Mouse (Mus musculus): Measurements from ENCODE around the gene Sugp2. TPM values are rescaled to one million over a fixed set of nuclear protein-coding genes. Genes with fewer than 3 reads are reported as not detected.
A peak's percentile ranks its signal among the peaks of the same experiment; 100 is the strongest.

The Sugp2 gene
- total RNA-seq, 2 experiments from 2014 or later = 40.2 to 44.7 TPM

DNA sequence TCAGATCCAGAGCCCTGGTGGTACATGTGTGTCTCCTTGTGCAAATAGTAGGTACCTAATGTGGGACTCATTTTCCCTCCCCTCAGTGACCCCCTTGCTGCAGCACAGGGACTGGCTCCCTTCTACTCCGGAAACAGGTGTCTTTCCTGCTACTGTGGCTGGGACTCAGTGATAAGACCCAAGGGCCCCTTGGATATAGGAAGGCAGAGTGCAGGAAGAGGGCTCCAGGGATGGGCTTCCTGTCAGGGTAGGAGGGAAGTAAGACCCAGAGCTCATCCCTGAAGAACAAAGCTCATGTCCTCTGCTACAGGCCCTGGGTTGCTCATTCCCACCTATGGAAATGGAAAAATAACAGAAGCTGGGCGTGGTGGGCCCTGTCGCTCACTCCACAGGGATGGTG lies 42.5 kb downstream of the Sugp2 start:
- intact Hi-C loops (cut with DNase I) = no loop called here
- peak; percentile 34 for DNase-seq

DNA sequence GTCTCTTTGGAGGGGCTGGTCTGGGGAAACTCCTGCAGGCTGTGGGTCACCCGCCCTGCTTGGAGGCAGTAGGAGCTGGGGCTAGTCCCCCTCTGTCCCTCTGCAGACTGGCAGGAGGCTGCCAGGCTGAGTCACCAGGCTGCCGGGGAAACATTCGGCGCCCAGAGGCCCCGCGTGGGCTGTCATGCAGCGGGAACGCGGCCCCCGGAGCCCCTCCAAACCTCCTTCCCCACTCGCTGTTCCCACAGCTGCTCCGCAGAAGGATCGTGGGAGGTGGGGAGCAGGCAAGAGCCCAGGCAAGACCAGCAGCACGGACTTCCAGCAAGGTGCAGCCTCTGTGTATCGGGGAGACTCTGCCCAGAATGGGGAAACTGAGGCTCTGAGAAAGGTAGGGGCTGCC lies 44.1 kb downstream of the Sugp2 start:
- no peak for DNase-seq
- intact Hi-C loops (cut with DNase I) = no loop called here

DNA sequence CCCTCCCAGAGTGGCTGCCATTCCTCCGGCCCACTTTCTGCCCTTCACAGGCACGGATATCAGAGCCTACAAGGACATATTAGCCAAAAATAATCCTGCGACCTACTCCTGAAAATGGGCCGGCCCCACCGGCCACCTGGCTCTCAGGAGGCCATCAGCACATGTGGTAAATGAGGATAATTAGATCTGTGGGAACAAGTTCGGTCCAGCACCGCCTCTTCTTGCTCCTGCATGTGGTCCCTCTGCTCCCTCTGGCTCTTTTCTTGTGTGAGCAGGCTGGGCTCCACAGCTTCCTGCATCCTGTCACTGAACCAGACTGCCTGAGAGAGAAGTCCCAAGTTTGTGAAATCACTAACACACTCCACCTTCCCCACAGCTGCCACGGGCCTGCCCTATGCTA lies 45.2 kb downstream of the Sugp2 start:
- no peak for DNase-seq
- intact Hi-C loops (cut with DNase I) = no loop called here

GRCm38 (mm10) chr8:70281001-70281400 lies 47.0 kb downstream of the Sugp2 start:
- DNase-seq = no peak
- intact Hi-C loops (cut with DNase I) = no loop called here

- DNase-seq = peak; percentile 95 to 96
- intact Hi-C loops (cut with DNase I) = no loop called here
These were observed 48.6 kb downstream of the Sugp2 start, which contains the start of gene Homer3 for GRCm38 (mm10) chr8:70282603-70283135. TSS of gene Homer3 (plus strand) at chr8:70282827.

- intact Hi-C loops (cut with DNase I) = no loop called here
- peak in 1 of 2 experiments; percentile 59 for DNase-seq
These were observed 49.4 kb downstream of the Sugp2 start for GRCm38 (mm10) chr8:70283136-70284077.

DNA sequence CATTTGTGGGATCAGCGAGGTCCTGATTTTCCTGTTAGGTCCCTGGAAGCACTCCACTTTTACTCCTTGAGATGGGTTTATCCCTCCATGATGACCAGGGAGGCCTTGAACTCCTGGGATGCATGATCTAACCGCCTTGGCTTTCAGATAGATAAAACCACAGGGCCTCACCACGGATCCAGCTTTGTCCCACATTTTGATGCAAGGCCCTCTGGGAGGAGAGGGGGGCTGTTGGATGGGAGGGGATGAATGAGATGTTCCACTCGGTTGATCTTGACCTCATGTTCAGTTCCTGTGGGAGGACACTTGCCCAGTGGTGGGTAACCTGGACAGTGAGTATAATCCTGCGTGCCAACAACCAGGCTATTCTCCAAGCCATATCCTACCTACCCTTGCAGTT lies 50.4 kb downstream of the Sugp2 start:
- DNase-seq = no peak

DNA sequence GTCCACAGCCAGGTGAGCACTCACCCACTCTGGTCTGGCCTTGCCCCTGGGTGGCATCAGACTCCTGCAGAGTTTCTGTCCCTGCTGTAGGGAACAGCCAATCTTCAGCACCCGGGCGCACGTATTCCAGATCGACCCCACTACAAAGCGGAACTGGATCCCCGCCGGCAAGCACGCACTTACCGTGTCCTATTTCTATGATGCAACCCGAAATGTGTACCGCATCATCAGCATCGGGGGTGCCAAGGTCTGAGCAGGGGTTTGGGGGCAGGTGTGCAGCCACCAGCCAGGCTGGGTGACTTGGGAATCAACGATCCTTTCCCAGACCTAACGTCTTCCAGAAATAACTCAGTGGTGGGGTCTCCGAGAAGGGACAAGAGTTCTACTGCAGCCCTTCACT lies 51.3 kb downstream of the Sugp2 start:
- DNase-seq = no peak
- intact Hi-C loops (cut with DNase I) = no loop called here

More for the DNA sequence above, 50.4 kb downstream of the Sugp2 start:
- intact Hi-C loops (cut with DNase I) = no loop called here

DNA sequence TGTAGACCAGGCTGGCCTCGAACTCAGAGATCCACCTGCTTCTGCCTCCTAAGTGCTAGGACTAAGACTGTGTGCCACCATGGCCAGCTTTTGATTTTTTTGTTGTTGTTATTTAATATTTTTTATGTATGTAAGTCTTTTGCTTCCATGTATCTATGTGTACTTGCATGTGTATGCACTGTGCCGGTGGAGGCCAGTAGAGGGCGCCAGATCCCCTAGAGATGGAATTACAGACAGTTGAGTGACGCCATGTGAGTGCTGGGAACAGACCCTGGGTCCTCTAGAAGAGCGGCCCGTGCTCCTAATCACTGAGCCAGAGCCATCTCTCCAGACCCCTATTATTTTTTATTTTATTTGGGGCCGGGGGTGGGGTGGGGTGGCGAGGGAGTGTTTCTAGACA lies 52.7 kb downstream of the Sugp2 start:
- no peak for DNase-seq
- intact Hi-C loops (cut with DNase I) = no loop called here

- DNase-seq = peak in 1 of 2 experiments; percentile 25
- intact Hi-C loops (cut with DNase I) = no loop called here
These were observed 60.0 kb downstream of the Sugp2 start for GRCm38 (mm10) chr8:70293988-70294405.

DNA sequence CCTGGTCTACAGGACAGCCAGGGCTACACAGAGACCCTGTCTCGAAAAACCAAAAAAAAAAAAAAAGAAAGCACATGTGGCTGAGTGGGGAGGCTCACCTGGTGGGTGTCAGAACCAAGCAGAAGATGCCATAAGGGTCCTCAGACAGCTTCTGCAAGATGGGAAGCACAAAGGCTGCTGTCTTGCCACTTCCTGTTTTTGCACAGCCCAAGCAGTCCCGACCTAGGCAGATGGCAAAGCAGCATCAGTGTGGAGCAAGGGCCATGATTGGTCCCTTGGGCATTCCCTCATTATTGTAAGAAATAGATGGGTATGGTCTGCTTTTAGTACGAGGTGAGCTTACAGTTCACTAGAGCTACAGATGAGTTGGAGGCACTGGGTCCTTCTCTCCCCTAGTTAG lies 66.9 kb downstream of the Sugp2 start:
- DNase-seq = no peak
- intact Hi-C loops (cut with DNase I) = no loop called here

GRCm38 (mm10) chr8:70302358-70302890 lies 68.4 kb downstream of the Sugp2 start, which contains the start of the genes Ddx49 and Cope:
TSS of gene Ddx49 (minus strand) at chr8:70302489.
TSS of gene Cope (plus strand) at chr8:70302518.
- intact Hi-C loops (cut with DNase I) = no loop called here
- DNase-seq = peak; percentile 90 to 95

DNA sequence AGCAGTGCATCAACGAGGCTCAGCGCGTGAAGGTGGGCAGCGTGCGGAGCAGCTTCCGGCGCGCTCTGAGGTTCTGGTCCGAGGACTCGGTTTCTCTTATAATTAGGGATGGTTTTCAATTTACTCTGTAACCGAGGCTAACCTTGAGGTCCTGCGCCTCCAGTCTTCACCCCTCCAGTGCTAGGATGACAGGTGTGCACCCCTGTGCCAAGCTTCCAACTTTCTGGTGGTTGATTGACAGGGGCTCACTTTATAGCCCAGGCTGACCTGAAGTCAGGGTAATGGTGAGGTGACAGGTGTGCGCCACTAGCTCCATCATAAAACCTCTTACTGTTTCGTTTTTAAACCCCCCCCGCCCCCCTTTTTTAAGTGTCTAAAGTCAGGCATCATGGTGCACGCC lies 68.9 kb downstream of the Sugp2 start:
- intact Hi-C loops (cut with DNase I) = no loop called here
- DNase-seq = no peak

DNA sequence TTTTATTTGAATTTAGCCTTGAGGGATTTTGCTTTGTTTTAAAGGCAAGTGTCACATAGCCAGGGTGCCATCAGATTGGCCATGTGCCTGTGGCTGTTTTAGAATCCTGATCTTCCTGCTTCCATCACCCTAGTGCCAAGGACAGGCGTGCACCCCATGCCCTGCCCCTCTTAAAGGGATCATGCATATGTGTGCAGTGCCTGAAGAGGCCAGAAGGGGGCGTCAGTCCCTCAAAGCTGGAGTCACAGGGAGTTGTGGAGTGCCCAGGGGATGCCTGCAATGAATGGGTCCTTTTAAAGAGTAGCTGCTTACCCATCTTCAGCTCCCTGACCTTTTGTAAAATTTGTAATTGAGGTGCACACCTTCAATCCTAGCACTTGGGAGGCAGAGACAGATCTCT lies 75.3 kb downstream of the Sugp2 start:
- DNase-seq = peak in 1 of 2 experiments; percentile 40
- intact Hi-C loops (cut with DNase I) = no loop called here

GRCm38 (mm10) chr8:70313399-70313798 lies 79.4 kb downstream of the Sugp2 start:
- DNase-seq = no peak

DNA sequence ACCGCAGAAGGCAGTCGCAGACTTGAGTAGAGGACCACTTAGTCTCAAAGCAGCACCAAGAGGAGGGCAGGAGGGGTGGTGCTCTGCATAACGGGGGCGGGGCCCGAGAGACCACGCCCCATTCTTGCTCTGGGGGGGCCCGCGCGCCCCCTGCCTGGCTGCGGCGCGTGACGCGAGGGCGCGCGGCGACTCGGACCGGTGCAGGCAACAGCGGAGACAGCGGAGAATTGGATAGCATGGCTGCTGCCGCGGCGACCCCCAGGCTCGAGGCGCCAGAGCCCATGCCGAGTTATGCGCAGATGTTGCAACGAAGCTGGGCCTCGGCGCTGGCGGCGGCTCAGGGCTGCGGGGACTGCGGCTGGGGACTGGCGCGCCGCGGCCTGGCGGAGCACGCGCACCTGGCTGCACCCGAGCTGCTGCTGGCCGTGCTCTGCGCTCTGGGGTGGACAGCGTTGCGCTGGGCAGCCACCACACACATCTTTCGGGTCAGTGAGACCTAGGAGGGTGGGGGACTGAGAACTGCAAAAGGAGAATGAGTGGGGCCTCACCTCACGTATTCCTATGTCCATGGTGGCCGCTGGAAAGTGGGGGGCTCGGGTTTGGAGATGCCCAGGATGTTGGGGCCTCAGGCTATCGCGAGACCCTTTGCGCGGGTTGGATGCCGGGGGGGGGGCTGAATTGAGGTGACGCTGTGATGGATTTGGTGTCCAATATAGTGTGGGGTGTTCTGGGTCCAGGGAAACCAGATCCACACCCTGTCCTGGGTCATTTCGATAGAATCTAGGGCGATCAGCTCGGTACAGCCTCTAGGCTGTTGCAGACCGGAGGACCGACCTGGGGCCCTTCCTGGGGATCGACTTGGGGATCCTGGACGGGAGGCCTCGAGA lies 81.8 kb downstream of the Sugp2 start, which contains the start of gene Cers1:
Gene Cers1 (plus strand): TSS at position 152 of the 887 bp plus-strand sequence.
- DNase-seq = peak; percentile 72 to 74
- intact Hi-C loops (cut with DNase I) = no loop called here

More at GRCm38 (mm10) chr8:70313399-70313798, 79.4 kb downstream of the Sugp2 start:
- intact Hi-C loops (cut with DNase I) = no loop called here

DNA sequence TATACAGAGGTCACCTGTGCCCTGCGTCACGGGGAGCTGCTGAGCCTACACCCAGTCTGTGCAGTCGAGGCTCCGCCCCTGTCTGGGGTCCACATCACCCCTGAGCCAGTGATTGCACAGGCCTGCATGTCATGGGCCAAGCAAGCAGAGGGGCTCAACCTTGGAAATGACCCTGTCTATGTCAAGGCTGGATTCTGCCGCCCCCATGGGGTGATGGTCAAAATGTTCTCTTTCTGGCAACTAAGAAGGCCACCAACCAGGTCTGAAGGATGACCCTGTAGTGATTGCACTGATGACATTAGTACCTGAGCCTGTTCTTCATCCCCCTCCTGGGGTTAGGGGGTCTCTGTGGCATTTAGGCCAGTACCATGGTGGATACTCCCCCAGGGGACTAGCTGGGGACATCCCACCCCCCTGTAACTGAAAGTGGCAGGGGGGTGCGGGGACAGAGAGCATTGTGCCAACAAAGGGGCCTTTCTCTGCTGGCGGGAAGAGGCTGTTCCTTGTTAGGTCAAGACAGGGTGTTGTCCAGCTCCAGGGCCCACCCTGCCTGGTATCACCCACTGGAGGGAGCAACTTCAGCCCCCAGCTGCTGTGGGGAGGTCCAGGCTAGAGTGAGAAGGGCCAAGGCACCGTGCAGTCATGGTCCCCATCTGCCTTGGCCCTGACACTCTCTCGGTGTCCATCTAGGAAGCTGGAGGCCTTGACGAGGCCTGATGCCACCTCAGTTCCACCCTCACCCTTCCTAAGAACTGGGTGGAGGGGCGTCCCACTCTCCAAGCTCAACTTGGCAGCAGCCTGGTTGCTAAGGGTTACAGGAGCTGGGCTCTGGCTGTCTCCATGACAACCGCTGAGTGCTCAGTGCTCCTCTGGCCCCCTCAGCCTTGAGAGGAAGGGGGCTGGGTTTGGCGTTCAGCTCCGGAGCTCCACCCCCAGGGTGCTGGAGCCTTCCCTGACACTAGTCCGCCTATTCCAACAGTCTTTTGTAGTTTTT lies 82.8 kb downstream of the Sugp2 start:
- peak; percentile 31 to 52 for DNase-seq
- intact Hi-C loops (cut with DNase I) = no loop called here

GRCm38 (mm10) chr8:70317872-70318271 lies 83.8 kb downstream of the Sugp2 start:
- DNase-seq = no peak
- intact Hi-C loops (cut with DNase I) = no loop called here

DNA sequence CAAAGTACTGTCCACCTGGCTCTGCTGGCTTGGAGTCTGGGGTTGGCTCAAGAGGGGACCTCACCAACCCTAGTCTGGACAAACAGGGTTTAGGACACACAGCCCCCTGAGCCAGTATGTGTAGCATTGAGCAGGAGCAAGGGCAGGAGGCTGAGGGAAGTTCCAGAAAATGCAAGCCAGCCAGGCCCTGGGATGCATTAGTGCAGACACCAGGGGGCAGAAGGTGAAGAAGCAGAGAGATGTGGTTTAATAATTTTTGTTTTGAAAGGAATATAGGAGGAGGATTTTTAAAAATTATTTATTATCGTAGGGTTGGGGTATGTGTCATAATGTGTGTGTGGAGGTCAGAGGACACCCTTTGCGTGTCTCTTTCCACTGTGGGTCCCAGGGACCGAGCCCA lies 89.7 kb downstream of the Sugp2 start:
- DNase-seq = no peak
- intact Hi-C loops (cut with DNase I) = no loop called here

Measured in heart, postnatal 14 days (tissue).